Mouse (Mus musculus) stomach, postnatal 0 days (tissue): ENCODE data around the gene Slc29a3.

ENCODE experiments used
- CTCF ChIP-seq: IDR thresholded peaks from 2 replicates; pipeline ENCODE4 v1.5.1; 2016; ENCODE audit warnings: antibody characterized with exemption, low read depth, mild to moderate bottlenecking, moderate library complexity
- EP300 ChIP-seq: optimal IDR thresholded peaks from 2 replicates; pipeline ENCODE3; 2016; ENCODE audit warnings: antibody characterized with exemption

DNA sequence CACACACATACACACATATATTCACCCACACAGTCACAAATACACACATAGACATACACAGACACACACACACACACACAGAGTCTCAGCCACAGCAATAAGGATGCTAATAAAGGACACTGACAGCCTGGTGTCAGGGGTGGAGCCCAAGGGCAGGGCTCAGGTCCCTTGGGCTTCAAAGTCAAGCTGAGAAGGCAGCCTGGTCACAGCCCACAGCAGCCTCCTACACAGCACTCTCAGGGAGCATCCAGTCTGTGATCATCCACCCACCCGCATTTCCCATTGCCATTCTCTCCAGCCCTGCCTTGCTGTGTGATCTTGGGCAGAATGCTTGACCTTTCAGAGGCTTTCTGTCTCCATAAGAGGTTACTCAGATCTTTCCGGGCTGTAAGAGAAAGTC, 6.1 kb downstream of the Slc29a3 start:
- TF ChIP-seq CTCF, result no peak
- TF ChIP-seq EP300, result no peak
